Mouse (Mus musculus) MEL (cell line): ENCODE measurements around the gene Maml1. TPM values are rescaled to one million over a fixed set of nuclear protein-coding genes. Genes with fewer than 3 reads are reported as not detected.

Experiments used
- DNase-seq: peaks from one replicate; pipeline ENCODE4 v3.0.0; 2011; ENCODE audit warnings: low read depth, low spot score
- H3K27ac ChIP-seq: 2 replicates; pipeline ENCODE4 v1.5.1; 2012; ENCODE audit warnings: low read depth, mild to moderate bottlenecking, control low read depth, low read length, moderate library complexity; ENCODE audit not compliant: control insufficient read depth
- H3K27me3 ChIP-seq, 2 experiments: fragments of 150-350 bp in 1 of 2; sonication (generic) in 1 of 2; 2 replicates each; pipeline ENCODE4 v1.6.1; 2012; ENCODE audit warnings: low read length in 2 of 2, mild to moderate bottlenecking in 2 of 2, improper control_type of control experiment in 1 of 2, moderate library complexity in 1 of 2; ENCODE audit not compliant: insufficient read depth in 2 of 2, control insufficient read depth in 1 of 2
- H3K36me3 ChIP-seq, 2 experiments: 2 replicates each; pipeline ENCODE4 v1.6.1; 2012 to 2014; ENCODE audit warnings: low read length in 2 of 2, improper control_type of control experiment in 1 of 2, inconsistent platforms in 1 of 2, mild to moderate bottlenecking in 1 of 2; ENCODE audit not compliant: insufficient read depth in 2 of 2, control insufficient read depth in 1 of 2
- H3K4me1 ChIP-seq, 2 experiments: fragments of 150-350 bp in 1 of 2; sonication (generic) in 1 of 2; 2 replicates each; pipeline ENCODE4 v1.6.1; 2012; ENCODE audit warnings: low read length in 2 of 2, improper control_type of control experiment in 1 of 2, mild to moderate bottlenecking in 1 of 2; ENCODE audit not compliant: insufficient read depth in 2 of 2, control insufficient read depth in 1 of 2
- H3K4me3 ChIP-seq, 2 experiments: fragments of 150-350 bp in 1 of 2; sonication (generic) in 1 of 2; 2 replicates each; pipeline ENCODE4 v1.5.1; 2012; ENCODE audit warnings: low read depth in 2 of 2, low read length in 2 of 2, mild to moderate bottlenecking in 2 of 2, moderate library complexity in 2 of 2, control low read depth in 1 of 2, improper control_type of control experiment in 1 of 2; ENCODE audit not compliant: control insufficient read depth in 1 of 2, insufficient read depth in 1 of 2
- H3K79me2 ChIP-seq: 2 replicates; pipeline ENCODE4 v1.6.1; 2012; ENCODE audit warnings: mild to moderate bottlenecking, low read length, moderate library complexity; ENCODE audit not compliant: control insufficient read depth, poor library complexity, insufficient read depth
- H3K9ac ChIP-seq: 2 replicates; pipeline ENCODE4 v1.6.1; 2012; ENCODE audit warnings: low read depth, mild to moderate bottlenecking, control low read depth, low read length, moderate library complexity; ENCODE audit not compliant: control insufficient read depth, poor library complexity, severe bottlenecking
- H3K9me3 ChIP-seq: fragments of 150-350 bp; sonication (generic); replicated peaks from 2 replicates; pipeline ENCODE4 v1.6.1; 2012; ENCODE audit warnings: mild to moderate bottlenecking, low read length, improper control_type of control experiment, moderate library complexity; ENCODE audit not compliant: insufficient read depth
- CHD1 ChIP-seq: IDR thresholded peaks from 2 replicates; pipeline ENCODE4 v1.6.1; 2012; ENCODE audit warnings: low read depth, mild to moderate bottlenecking, inconsistent platforms, low read length, improper control_type of control experiment
- CHD2 ChIP-seq: IDR thresholded peaks from 2 replicates; pipeline ENCODE4 v1.6.1; 2011; ENCODE audit warnings: low read length, improper control_type of control experiment
- CTCF ChIP-seq, 3 experiments: IDR thresholded peaks in 2 of 3; conservative IDR thresholded peaks in 1 of 3; 2 replicates each; pipeline ENCODE4 v1.5.1; 2011 to 2012; ENCODE audit warnings: low read length in 3 of 3, low read depth in 2 of 3, mild to moderate bottlenecking in 2 of 3, improper control_type of control experiment in 1 of 3, inconsistent platforms in 1 of 3, mixed read lengths in 1 of 3, moderate library complexity in 1 of 3; ENCODE audit not compliant: control insufficient read depth in 1 of 3, insufficient read depth in 1 of 3, poor library complexity in 1 of 3, severe bottlenecking in 1 of 3
- ELF1 ChIP-seq: IDR thresholded peaks from 2 replicates; pipeline ENCODE4 v1.6.1; 2014; ENCODE audit warnings: low read depth, mild to moderate bottlenecking, inconsistent platforms, low read length, improper control_type of control experiment, moderate library complexity
- EP300 ChIP-seq, 2 experiments: IDR thresholded peaks; 2 replicates each; pipeline ENCODE4 v1.6.1; 2011; ENCODE audit warnings: improper control_type of control experiment in 2 of 2, low read length in 2 of 2, low read depth in 1 of 2, mild to moderate bottlenecking in 1 of 2
- KAT2A ChIP-seq: conservative IDR thresholded peaks from 2 replicates; pipeline ENCODE4 v1.6.1; 2012; ENCODE audit warnings: low read depth, low read length, improper control_type of control experiment, inconsistent platforms
- MAX ChIP-seq: IDR thresholded peaks from 2 replicates; pipeline ENCODE4 v1.6.1; 2011; ENCODE audit warnings: low read length, improper control_type of control experiment
- MAZ ChIP-seq: IDR thresholded peaks from 2 replicates; pipeline ENCODE4 v1.6.1; 2012; ENCODE audit warnings: low read depth, mild to moderate bottlenecking, inconsistent platforms, low read length, improper control_type of control experiment
- MEF2A ChIP-seq: IDR thresholded peaks from 2 replicates; pipeline ENCODE4 v1.6.1; 2014; ENCODE audit warnings: low read depth, mild to moderate bottlenecking, inconsistent platforms, low read length, improper control_type of control experiment; ENCODE audit not compliant: poor library complexity, insufficient replicate concordance, severe bottlenecking; ENCODE audit errors: extremely low read depth
- MXI1 ChIP-seq: IDR thresholded peaks from 2 replicates; pipeline ENCODE4 v1.6.1; 2011; ENCODE audit warnings: mild to moderate bottlenecking, low read depth, low read length, improper control_type of control experiment
- POLR2A ChIP-seq, 2 experiments: IDR thresholded peaks; 2 replicates each; pipeline ENCODE4 v1.6.1; 2011 to 2012; ENCODE audit warnings: low read length in 2 of 2, mild to moderate bottlenecking in 2 of 2, control low read depth in 1 of 2, improper control_type of control experiment in 1 of 2, low read depth in 1 of 2, moderate library complexity in 1 of 2; ENCODE audit not compliant: control insufficient read depth in 1 of 2, insufficient read depth in 1 of 2, poor library complexity in 1 of 2
- POLR2AphosphoS5 ChIP-seq: IDR thresholded peaks from 2 replicates; pipeline ENCODE4 v1.6.1; 2012; ENCODE audit warnings: low read depth, borderline replicate concordance, mild to moderate bottlenecking, inconsistent platforms, low read length, moderate library complexity, mixed read lengths
- RCOR1 ChIP-seq: IDR thresholded peaks from 2 replicates; pipeline ENCODE4 v1.6.1; 2012; ENCODE audit warnings: low read depth, mild to moderate bottlenecking, inconsistent platforms, low read length, improper control_type of control experiment
- SMC3 ChIP-seq: IDR thresholded peaks from 2 replicates; pipeline ENCODE4 v1.6.1; 2011; ENCODE audit warnings: low read depth, low read length, improper control_type of control experiment
- TBP ChIP-seq: IDR thresholded peaks from 2 replicates; pipeline ENCODE4 v1.8.0; 2011; ENCODE audit warnings: low read depth, low read length, improper control_type of control experiment
- USF1 ChIP-seq: IDR thresholded peaks from 2 replicates; pipeline ENCODE4 v1.6.1; 2014; ENCODE audit warnings: low read depth, mild to moderate bottlenecking, inconsistent platforms, low read length, improper control_type of control experiment, moderate library complexity
- ZC3H11A ChIP-seq: IDR thresholded peaks from 2 replicates; pipeline ENCODE4 v1.6.1; 2012; ENCODE audit warnings: low read depth, mild to moderate bottlenecking, inconsistent platforms, low read length, improper control_type of control experiment
- ZMIZ1 ChIP-seq: IDR thresholded peaks from 2 replicates; pipeline ENCODE4 v1.6.1; 2012; ENCODE audit warnings: low read depth, mild to moderate bottlenecking, inconsistent platforms, low read length, improper control_type of control experiment, moderate library complexity
- polyA plus RNA-seq, 2 experiments: library from polyadenylated mRNA; stranded (reverse) in 1 of 2; unstranded in 1 of 2; fragments of >175 nt in 1 of 2; fragments of >200 nt in 1 of 2; gene quantifications; 2 replicates each; pipeline versions ENCODE4 v1.2.1 to v1.2.4; 2012; ENCODE audit warnings: low replicate concordance in 2 of 2, low read depth in 1 of 2; ENCODE audit not compliant: insufficient read length in 2 of 2, insufficient read depth in 1 of 2, missing spikeins in 1 of 2
- total RNA-seq: library from RNA; depleted of rRNA; stranded (reverse); fragments of 300-350 nt; gene quantifications from 2 replicates; pipeline ENCODE4 v1.2.3, GENCODE M21; 2012

Gene Maml1
- total and polyA plus RNA-seq, 3 experiments, result 3.8 to 12.6 TPM; not detected in 1

- Histone ChIP-seq H3K4me1 (peaks cover 16 to 22% of the 10 kb centered on the region in 2 experiments), H3K36me3 (peaks cover 0 to 13% of the 10 kb centered on the region in 2 experiments; a peak in 2 of 4 replicates), H3K4me3 (no peak overlapping the region), H3K9me3 (no peaks in the 10 kb centered on the region), H3K27ac (no peak overlapping the region), H3K27me3 (no peaks in the 10 kb centered on the region), H3K79me2 (no peaks in the 10 kb centered on the region; the same call in 1 of the 2 replicates), H3K9ac (no peak overlapping the region)
- TF ChIP-seq USF1, result 0 out of 2 replicates have a peak, but pooled peaks have one; percentile 11
- no peak for TF ChIP-seq ZC3H11A
- DNase-seq, result no peak
These were observed 74.3 kb downstream of the Maml1 start for GRCm38 (mm10) chr11:50217811-50218210.

- H3K27me3 ChIP-seq, result no peaks in the 10 kb centered on the region
- DNase-seq, result no peak
- H3K36me3 ChIP-seq, result peaks cover 0 to 22% of the 10 kb centered on the region in 2 experiments; a peak in 2 of 4 replicates
- H3K9ac ChIP-seq, result no peak overlapping the region
- H3K4me1 ChIP-seq, result peaks cover 21 to 31% of the 10 kb centered on the region in 2 experiments
- no peak overlapping the region for H3K4me3 ChIP-seq
- H3K9me3 ChIP-seq, result no peaks in the 10 kb centered on the region
- no peak for TF ChIP-seq USF1
- TF ChIP-seq POLR2A (IDR thresholded peaks at IDR 0.05; ENCODE audit: control insufficient read depth in 1 of 2, insufficient read depth in 1 of 2, low read depth in 1 of 2, low read length in 2 of 2, poor library complexity in 1 of 2), result no peak
- TF ChIP-seq CHD1, result no peak
- TF ChIP-seq MAZ, result no peak
- TF ChIP-seq MAX, result no peak
- TF ChIP-seq TBP, result no peak
- no peak for TF ChIP-seq RCOR1
- TF ChIP-seq KAT2A, result no peak
- no peak for TF ChIP-seq MXI1
- TF ChIP-seq SMC3, result no peak
- no peak for TF ChIP-seq CHD2
- no peak for TF ChIP-seq POLR2AphosphoS5
- no peak for TF ChIP-seq CTCF (IDR thresholded peaks at IDR 0.05 in 2 of 3, conservative IDR thresholded peaks at IDR 0.05 in 1 of 3; ENCODE audit: control insufficient read depth in 1 of 3, insufficient read depth in 1 of 3, low read depth in 2 of 3, low read length in 3 of 3, poor library complexity in 1 of 3, severe bottlenecking in 1 of 3)
- no peak for TF ChIP-seq ELF1
- TF ChIP-seq ZMIZ1, result no peak
- TF ChIP-seq EP300 (IDR thresholded peaks at IDR 0.05; ENCODE audit: low read depth in 1 of 2, low read length in 2 of 2), result no peak
- no peak for TF ChIP-seq MEF2A
- no peaks in the 10 kb centered on the region for H3K79me2 ChIP-seq
- H3K27ac ChIP-seq, result no peak overlapping the region
These were observed 75.3 kb downstream of the Maml1 start for GRCm38 (mm10) chr11:50216724-50217366.
